Mouse (Mus musculus) CH12.LX (cell line): ENCODE data around the gene Prph2.

Experiments used
- CHD1 ChIP-seq: IDR thresholded peaks from 2 replicates; pipeline ENCODE4 v1.6.1; 2012; ENCODE audit warnings: low read depth, low read length, improper control_type of control experiment, inconsistent platforms
- CTCF ChIP-seq, 2 experiments: IDR thresholded peaks in 1 of 2; conservative IDR thresholded peaks in 1 of 2; 2 replicates each; pipeline ENCODE4 v1.5.1; 2011 to 2012; ENCODE audit warnings: low read depth in 2 of 2, low read length in 2 of 2, improper control_type of control experiment in 1 of 2, inconsistent platforms in 1 of 2, mild to moderate bottlenecking in 1 of 2, moderate library complexity in 1 of 2
- GABPA ChIP-seq: IDR thresholded peaks from 2 replicates; pipeline ENCODE4 v1.6.1; 2012; ENCODE audit warnings: low read depth, low read length, improper control_type of control experiment, inconsistent platforms; ENCODE audit not compliant: insufficient replicate concordance
- KAT2A ChIP-seq: IDR thresholded peaks from 2 replicates; pipeline ENCODE4 v1.6.1; 2012; ENCODE audit warnings: low read length, improper control_type of control experiment, inconsistent platforms; ENCODE audit not compliant: insufficient replicate concordance
- MAFK ChIP-seq: IDR thresholded peaks from 2 replicates; pipeline ENCODE4 v1.6.1; 2011; ENCODE audit warnings: low read length, improper control_type of control experiment; ENCODE audit not compliant: insufficient replicate concordance
- MAX ChIP-seq: IDR thresholded peaks from 2 replicates; pipeline ENCODE4 v1.6.1; 2011; ENCODE audit warnings: low read length, improper control_type of control experiment
- MXI1 ChIP-seq: IDR thresholded peaks from 2 replicates; pipeline ENCODE4 v1.6.1; 2011; ENCODE audit warnings: mild to moderate bottlenecking, low read depth, low read length, improper control_type of control experiment
- NRF1 ChIP-seq: IDR thresholded peaks from 2 replicates; pipeline ENCODE4 v1.6.1; 2014; ENCODE audit warnings: low read depth, mild to moderate bottlenecking, inconsistent platforms, low read length, improper control_type of control experiment, moderate library complexity
- POLR2A ChIP-seq: IDR thresholded peaks from 2 replicates; pipeline ENCODE4 v1.6.1; 2011; ENCODE audit warnings: low read depth, mild to moderate bottlenecking, improper control_type of control experiment, low read length
- SMC3 ChIP-seq: IDR thresholded peaks from 2 replicates; pipeline ENCODE4 v1.6.1; 2011; ENCODE audit warnings: low read depth, low read length, improper control_type of control experiment
- TBP ChIP-seq: conservative IDR thresholded peaks from 2 replicates; pipeline ENCODE4 v1.6.1; 2011; ENCODE audit warnings: low read depth, low read length, improper control_type of control experiment
- TCF12 ChIP-seq: IDR thresholded peaks from 2 replicates; pipeline ENCODE4 v1.6.1; 2014; ENCODE audit warnings: low read depth, mild to moderate bottlenecking, inconsistent platforms, low read length, improper control_type of control experiment
- ZC3H11A ChIP-seq: IDR thresholded peaks from 2 replicates; pipeline ENCODE4 v1.6.1; 2012; ENCODE audit warnings: low read depth, mild to moderate bottlenecking, inconsistent platforms, low read length, improper control_type of control experiment
- ZKSCAN1 ChIP-seq: IDR thresholded peaks from 2 replicates; pipeline ENCODE4 v1.6.1; 2012; ENCODE audit warnings: low read depth, inconsistent platforms, low read length, improper control_type of control experiment, borderline replicate concordance

GRCm38 (mm10) chr17:46966892-46967291 lies 56.6 kb downstream of the Prph2 start:
- no peak for TF ChIP-seq TBP
- no peak for TF ChIP-seq KAT2A
- TF ChIP-seq POLR2A = no peak
- TF ChIP-seq CHD1 = no peak
- TF ChIP-seq TCF12 = no peak
- TF ChIP-seq NRF1 = no peak
- no peak for TF ChIP-seq MXI1
- no peak for TF ChIP-seq MAX
- TF ChIP-seq CTCF (conservative IDR thresholded peaks at IDR 0.05 in 1 of 2, IDR thresholded peaks at IDR 0.05 in 1 of 2; ENCODE audit: low read depth in 2 of 2, low read length in 2 of 2) = no peak
- no peak for TF ChIP-seq SMC3
- TF ChIP-seq ZKSCAN1 = no peak
- no peak for TF ChIP-seq ZC3H11A
- no peak for TF ChIP-seq GABPA
- no peak for TF ChIP-seq MAFK
